Mouse (Mus musculus): ENCODE measurements around the gene Gm6169.
A peak's percentile ranks its signal among the peaks of the same experiment; 100 is the strongest.
"Not testable (repeated sequence)": the region's sequence is repeated elsewhere in the genome, so short reads cannot be mapped to it uniquely, and the experiment has no call there.

Gm6169 gene

DNA sequence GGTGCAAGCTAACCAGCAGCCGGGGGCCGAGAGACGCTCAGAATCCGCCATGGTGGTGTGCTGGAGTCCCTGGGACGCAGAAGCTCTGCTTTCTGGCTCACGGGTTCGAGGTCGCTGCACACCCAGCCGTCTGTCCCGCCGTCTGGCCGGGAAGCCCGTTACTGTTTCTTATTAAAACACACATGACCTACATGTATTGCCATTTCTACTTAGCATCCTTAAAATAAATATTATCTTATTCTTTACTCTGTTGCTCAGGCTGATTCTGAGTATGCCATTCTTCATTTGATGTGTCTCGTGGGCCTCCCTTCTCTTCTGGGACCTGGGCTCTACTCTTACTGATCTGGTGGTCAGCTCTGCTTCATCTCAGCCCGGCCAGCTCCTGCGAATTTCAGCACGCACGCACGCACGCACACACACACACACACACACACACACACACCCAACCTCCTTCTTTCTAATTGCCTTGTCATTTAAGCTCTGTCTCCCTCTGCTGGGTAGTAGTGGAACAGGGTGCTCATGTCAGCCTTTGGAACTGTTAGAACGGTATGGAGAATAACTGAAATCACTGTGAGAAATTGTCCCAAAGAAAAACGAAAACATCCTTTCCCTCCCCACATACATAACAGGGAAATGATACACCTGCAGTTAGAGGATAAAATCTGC, at the start of gene Gm6169:
TSS of gene Gm6169 (minus strand) at position 51 of the 666 bp plus-strand sequence.
- peak; percentile 24 to 43 for DNase-seq

DNA sequence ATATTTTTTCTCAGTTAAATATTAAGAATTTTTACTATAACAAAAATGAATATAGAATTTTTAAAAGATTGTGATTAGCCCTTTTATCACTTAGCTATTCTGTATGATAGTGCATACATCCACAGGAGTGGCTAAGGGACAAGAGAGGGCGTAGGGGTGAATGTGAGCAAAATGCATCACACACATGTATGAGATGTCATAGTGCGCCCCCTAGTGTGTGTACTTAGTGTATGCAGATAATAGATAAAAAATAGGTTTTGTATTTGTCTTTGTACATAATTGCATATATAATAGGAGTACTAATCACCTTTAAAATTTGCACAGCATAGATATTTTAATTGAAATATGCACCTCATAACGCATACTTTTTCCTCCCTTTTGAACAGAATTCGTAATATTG, 46.8 kb upstream of the Gm6169 start:
- DNase-seq, result peak in 1 of 2 experiments; percentile 37

DNA sequence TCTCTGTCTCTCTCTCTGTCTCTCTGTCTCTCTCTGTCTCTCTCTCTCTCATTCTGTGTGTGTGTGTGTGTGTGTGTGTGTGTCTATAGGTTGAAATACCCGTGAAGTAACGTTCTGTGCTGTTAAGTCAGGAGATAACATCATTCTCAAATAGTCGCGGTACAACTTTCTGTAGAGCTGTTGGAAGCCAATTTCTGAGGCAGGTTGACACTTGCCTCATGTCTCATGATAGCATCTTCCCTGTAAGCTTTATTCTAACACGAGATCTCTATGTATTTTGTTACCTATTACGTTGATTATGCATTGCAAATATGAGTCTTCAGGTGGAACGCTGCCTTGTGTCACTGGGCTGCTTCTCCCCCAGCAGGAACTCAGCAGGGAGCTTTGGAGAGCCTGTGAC, 43.3 kb upstream of the Gm6169 start:
- DNase-seq, result no peak

DNA sequence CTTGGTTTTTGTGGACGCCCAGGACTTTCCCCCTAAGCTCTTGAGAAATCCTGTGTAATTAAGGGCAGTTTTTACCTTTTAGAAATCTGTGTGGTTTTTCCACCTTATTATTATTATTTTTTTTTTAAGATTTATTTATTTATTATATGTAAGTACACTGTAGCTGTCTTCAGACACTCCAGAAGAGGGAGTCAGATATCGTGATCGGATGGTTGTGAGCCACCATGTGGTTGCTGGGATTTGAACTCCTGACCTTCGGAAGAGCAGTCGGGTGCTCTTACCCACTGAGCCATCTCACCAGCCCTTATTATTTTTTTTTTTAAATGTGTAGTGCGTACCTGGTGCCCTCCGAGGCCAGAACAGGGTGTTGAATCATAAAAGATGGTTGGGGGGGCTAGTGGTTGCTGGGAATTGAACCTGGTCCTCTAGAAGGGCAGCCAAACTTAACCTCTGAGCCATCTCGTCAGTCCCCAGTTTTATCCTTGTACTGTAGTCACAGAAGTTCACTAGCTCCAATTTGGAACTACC, 39.4 kb upstream of the Gm6169 start:
- not testable (repeated sequence) for DNase-seq

DNA sequence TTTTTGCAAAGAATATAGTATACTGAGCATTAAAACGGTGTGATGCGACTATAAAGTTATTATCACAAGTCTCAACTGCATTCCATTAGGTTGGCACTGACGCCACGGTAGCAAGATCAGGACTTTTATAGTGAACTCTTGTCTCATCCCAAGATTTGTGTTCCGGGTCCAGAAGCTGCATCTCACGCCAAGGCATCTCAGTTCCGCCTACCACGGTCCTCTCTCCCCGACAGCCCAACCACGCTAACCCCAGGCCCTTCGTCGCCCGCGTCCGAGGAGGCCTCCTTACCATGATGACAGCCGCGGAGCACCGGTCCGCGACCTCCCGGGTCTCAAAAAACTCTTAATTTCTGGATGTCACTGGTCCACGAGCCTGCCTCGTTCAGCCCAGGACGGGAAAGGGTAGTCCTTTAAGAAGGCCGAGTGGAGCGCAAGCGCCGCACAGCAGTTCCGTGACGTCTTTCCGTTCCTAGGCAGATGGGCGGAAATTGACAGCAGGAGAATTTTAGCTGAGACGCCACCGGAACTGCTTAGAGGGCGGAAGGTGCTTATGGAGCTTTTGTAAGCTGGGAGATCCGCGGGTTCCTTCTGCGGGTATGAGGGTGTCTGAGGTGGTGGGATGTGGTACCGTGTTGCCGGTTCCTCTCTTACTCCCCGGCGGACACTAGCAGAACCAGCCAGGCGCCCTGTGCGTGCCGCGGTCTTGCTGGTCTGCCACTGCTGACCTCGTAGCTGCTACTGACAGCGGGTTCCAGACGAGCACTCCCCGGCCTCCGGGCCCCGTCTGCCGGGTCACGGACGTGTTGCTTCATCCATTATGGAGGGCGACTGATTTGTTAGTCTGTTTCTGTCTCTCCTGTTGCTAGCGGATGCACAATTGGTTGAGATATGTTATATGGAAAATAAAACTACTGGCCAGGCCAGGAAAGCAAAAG, 38.7 kb upstream of the Gm6169 start, which contains the start of the genes Gfm2 and Nsa2:
TSS of gene Gfm2 (plus strand) at position 472 of the 935 bp plus-strand sequence.
TSS of gene Nsa2 (minus strand) at position 472 of the 935 bp plus-strand sequence.
- DNase-seq, result peak; percentile 92 to 93

DNA sequence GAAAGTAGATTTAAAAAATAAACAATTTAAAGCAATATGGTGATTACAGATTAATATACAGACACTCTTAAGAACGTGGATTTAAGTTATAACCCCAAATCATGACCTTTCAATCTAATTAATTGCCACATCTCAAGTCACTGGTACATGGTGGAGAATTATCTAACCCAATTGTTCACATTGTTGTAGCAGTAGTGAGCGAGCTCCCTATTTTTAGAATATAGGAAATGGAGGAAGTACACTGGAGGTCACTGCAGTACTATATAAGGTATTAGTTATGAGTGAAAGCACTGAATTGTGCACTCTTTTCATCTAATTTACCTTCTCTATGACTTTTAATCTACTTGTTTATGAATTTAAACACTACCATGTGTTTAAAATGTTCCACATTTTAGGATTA, 31.4 kb upstream of the Gm6169 start:
- not testable (repeated sequence) for DNase-seq

DNA sequence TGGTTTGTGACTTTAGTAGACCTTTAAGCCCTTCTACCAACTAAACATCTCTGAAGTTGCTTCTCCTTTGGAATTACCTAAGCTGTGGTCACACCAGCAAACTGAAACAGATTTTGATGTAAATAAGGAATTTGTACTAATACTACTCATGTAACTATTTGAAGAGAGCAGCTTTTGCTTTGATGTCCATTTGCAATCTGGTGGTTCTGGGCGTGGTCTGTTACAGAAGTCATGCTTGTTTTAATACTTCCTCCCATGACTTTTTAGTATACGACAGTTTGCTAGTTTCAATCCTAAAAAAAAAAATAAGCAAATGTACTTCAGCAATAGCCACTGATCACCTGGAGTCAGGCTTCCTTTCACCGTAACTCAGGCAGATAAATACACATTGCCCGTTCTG, 30.6 kb upstream of the Gm6169 start:
- DNase-seq, result not testable (repeated sequence)

DNA sequence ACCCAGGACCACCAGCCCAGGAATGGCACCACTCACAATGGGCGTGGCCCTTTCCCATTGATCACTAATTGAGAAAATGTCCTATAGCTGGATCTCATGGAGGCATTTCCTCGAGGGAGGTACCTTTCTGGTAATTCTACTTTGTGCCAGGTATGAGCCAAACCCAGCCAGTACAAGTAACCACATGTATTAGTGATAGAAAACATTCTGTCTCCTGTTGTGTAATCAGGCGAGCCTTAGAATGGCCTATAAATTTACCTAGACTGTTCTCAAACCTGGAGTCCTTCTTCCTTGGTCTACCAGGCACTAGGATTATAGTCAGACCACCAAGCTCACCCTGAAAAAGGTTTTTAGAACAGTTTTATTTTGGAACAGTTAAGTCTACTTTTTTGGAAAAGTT, 22.3 kb upstream of the Gm6169 start:
- no peak for DNase-seq

DNA sequence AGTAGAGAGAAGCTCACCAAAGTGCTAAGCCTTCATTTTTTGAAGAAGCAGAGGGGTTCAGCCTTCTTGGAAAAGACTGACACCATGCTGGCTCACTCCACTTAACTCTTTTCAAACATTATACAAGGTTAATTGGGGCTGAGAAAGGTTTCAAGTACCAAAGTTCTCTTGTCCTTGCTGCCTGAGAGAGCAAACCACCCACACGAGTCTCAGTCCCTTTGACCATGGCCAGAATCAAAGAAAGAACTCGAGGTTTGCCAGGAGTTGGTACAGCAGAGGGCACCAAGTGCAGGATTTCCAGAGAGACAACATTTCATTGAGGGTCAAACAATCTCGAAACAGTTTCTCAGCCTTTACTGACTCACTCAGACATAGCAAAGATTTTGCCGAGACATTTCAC, 10.0 kb upstream of the Gm6169 start:
- no peak for DNase-seq

DNA sequence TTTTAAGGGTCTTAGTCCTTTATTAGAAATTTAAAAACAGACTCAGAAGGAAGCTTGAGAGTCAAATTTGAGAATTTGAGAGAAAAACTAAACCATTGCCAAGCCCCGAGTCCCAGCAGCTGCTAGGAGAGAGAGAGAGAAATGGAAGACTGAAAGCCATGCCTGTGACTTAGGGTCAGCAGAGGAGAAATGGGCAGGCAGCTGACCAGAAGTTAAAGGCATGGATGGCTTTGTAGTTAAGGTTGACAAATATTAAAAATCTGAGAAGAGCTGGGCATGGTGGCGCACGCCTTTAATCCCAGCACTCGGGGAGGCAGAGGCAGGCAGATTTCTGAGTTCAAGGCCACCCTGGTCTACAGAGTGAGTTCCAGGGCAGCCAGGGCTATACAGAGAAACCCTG, 8.7 kb upstream of the Gm6169 start:
- not testable (repeated sequence) for DNase-seq

DNA sequence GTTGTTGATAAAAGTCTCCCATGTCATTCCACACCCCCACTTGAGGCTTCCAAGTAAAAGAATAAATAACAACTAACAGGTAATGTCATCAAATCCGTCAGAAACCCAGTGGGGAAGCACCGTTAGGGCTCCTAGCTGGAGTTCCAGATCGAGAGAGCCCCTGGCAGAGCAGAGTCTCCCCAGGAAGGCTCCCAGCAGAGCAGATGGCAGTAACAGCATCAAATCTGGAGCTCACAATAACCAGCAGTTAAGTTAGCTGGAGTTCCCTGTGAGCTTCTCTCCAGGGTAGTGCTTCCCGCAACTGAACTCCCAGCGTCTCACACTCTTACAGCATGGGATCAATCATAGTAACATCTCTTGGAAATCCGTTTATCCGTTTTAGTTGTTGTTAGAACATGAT, 6.0 kb upstream of the Gm6169 start:
- DNase-seq, result no peak

DNA sequence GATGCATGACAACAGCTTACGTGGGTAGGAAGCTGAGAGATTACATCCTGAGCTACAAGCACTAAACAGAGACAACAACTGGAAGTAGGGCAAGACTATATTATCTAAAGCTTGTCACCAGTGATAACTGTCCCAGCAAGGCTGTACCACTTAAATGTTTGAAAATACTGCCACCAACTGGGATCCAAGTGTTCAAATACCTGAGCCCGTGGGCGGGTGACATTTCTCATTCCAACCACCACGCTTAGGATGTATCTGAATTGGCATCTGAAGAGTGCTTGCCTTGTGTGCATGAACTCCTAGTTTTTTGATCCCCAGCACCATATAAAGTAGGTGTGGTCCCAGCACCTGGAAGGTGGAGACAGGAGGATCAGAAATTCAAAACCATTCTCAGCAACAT, 3.3 kb downstream of the Gm6169 start:
- no peak for DNase-seq

DNA sequence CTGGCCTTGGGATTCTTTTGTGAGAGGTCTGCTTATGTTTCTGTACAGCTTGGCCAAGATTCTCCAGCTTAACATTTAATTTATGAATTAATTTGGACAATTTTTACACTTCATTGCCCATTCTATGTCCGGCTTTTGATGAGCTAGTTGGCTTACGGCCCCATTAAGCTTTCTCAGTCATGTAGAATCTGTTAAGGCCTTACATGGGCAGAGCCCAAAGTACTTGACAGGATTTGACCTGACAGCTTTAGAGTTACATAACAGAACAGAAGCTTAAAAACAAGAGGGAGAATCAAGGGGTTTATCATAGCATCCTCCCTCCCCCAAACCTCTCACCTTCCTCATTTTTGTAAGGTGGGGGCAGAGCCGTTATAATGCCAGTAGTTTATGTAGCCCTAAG, 10.9 kb downstream of the Gm6169 start:
- DNase-seq, result no peak

DNA sequence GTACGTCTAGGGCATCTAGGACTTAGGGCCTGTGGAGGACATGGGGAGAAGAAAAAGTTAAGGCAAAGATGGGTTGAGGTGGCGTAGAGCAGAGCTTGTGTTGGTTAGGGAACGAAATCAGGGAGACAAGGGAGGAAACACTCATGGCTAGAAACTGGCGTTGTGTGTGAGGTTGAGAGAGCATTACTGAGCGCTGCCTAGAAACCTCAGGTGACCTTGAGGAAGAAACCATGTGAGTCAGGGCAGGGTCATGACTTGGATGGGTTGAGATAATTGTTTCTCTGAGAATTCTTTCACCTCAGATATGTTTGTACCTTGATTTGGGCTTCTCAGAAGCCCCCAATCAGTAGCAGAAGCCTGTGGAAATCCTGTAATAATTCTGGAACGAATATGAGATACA, 11.6 kb downstream of the Gm6169 start:
- no peak for DNase-seq

DNA sequence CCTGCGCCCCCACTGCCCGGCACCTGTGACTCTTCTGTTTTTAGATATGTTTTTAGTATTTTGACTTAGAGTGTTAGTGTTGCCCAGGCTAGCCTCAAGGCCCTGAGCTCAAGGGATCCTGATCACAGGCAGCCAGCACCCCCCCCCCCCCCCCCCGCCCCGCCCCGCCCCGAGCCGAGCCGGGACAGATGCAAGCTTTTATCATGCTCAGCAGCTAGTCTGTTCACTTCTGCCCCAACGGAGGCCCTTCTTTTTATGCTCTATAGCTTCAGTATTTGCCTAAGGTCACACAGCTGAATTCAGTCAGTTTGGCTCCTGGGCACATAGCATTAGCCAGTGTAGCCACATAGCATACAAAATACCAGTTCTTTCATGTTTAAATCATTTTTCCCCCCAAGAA, 12.7 kb downstream of the Gm6169 start:
- DNase-seq, result no peak

DNA sequence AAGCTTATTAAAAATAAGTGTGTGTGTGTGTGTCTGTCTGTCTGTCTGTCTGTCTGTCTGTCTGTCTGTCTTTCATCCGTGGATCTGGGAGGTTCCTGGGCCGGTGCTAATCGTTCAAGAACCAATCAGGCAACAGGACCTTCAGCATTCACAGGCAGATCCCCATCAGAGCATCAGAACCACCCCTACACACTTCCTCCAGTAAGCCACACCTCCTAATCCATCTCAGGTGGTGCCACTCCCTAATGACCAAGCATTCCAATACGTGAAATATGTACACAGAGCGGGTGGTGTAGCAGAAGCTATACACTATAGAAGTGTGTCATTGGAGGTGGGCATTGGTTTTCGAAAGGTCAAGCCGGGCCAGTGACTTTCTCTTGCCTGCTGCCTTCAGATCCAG, 16.6 kb downstream of the Gm6169 start:
- no peak for DNase-seq

DNA sequence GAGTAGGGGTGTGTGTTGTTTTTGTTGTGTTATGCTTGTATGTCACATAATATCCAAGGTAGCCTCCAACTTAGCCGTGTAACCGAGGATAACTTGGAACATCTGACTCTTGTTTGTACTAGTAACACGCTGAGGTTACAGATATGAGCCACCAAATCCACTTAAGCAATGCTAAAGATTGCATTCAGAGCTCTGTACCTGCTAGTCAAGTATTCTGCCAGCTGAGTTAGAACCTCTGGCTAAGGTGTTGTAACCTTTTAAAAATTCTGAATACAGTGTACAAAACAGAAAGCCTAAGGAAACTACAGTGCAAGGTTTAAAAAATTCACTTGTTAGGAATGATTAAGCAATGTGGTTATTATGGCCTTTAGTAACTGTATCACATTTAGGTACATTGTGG, 18.4 kb downstream of the Gm6169 start:
- DNase-seq, result no peak

DNA sequence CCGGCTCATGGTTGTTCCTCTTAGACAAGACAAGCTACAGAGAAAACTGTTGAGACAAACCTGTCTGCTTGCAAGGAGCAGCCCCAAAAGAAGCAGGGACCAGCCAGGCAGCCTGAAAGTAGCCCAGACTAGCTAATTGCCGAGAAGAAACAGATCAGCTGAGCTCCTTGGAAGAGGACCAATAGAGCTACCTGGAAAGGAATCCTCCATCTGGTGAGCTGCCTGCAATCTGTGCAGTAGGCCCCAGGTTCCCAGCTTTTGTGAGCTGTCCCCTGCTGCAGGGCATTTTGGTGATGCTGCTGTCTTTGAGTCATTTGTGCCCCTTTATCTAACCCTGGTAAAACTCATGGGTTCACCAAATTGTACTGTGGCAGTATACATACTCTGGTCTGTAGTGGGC, 18.8 kb downstream of the Gm6169 start:
- DNase-seq, result no peak

DNA sequence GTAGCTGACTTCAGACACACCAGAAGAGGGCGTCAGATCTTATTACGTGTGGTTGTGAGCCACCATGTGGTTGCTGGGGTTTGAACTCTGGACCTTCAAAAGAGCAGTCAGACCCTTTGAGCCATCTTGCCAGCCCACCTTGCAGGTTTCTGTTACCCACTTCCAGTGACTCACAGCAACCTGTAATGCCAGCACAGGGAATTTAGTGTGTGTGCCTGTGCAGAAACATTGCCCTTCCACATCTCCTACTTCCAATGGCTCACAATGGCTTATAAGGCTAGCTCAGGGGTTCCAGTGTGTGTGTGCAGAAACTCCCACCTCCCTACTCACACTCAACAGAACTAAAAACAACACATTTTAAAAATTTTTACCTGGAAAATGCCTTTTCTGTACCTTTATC, 21.5 kb downstream of the Gm6169 start:
- DNase-seq, result no peak

DNA sequence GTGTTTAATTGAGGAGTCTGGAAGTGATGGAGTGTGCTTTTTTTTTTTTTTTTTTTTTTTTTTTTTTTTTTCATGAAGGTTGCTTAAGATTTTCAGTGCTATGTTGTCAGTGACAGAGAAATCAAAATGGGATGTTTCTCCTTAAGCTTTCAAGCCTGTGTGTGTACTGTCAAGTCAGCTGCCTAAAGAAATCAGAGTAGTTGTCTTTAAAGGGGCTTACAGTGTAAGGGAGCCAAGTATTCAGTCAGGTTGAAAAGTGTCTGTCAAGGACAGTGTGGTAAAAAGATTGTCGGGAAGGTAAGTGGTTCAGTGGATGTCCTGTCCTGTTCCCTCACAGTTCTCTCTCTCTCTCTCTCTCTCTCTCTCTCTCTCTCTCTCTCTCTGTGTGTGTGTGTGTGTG, 25.5 kb downstream of the Gm6169 start:
- DNase-seq, result no peak

DNA sequence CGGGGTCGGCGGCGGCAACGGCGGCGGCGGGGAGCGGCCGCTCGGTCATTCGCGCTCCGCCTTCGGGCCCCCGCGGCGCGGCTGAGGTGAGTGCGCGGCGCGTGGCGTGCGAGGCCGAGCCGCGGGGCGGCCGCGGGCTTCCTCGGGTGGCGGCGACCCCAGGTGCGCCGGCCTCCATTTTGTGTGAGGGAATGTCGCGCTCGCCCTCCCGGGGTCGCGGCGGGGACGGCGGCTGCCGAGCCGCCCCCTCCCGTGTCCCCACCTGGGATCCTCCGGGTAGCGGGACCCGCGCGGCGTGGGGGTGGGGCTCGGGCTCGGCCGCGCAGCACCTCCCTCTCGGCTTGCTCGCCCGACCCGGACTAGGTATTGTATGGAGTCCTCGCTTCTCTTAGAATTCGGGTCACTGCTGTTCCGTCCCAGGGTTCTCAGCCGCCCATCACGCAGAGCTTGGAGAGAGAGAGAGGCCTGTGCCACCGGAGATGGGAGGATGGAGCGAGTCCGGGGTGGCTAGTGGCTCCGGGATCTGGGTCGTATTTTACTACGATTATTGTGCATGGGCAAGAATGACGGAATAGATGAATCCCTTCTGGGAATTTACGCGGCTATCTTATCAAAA, 27.3 kb downstream of the Gm6169 start:
- DNase-seq, result no peak

DNA sequence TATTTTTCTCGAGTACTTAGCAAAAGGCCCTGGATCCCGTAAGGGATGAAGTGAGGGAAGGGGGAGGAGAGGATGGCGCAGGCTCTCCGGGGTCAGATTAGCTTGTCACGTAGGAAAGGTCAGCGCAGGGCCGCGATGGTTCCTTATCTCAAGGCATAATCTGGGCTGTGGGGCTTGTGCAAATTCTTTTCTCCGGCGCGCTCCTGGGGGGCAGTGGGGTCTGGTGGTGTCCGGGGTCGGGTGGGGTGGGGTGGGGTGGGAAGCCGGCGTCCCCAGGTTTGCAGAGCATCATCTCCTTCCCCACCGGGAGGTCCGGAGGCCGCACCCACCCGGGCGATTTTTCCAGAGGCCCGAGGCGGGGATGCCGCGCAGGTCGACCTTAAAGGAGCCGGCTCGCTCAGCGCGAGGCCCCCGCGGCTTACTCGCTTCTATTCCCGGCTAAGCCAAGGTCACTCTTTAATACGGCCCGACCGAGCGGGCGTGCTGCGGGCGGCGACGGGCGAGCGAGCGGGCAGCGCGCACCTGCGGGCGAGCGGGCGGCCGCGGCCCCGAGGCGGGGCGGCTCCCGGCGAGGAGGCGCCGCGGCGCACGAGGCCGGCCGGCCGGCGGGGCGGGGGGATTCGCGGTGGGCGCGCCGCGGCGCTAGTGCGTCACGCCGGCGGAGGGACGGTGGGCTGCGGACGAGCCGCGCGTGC, 28.0 kb downstream of the Gm6169 start:
- DNase-seq, result no peak

DNA sequence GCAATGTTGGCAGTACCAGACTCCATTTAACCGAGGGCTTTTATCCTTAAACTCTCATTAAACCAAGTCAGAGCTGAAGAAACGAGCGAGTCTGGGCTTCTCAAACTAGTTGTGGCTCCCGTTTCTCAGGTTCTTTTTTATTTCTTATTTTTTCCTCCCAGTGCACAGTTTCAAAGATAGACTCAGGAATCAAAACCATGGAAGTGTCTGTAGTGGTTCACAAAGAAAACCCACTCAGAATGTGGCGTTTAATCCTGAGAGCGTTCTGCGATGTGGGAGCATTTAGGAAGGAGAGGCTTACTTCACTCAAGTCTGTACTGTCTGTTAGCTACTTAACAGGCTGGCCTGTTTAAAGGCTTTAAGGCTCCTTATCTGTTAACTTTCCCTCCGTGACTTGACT, 30.9 kb downstream of the Gm6169 start:
- DNase-seq, result no peak

Measured in lung, postnatal 4 days (tissue).